Mouse (Mus musculus) forebrain, postnatal 0 days (tissue): ENCODE measurements at regions not wholly inside any gene's neighbourhood (a gene's known extent, or its start where the extent isn't known, plus 50 kb on each side); places are given as distances from the start of the nearest gene placed in this dataset.
A peak's percentile ranks its signal among the peaks of the same experiment; 100 is the strongest.

Experiments
- ATAC-seq: fragments of 200-750 bp; cut with Nextera tagmentation; 2 replicates; pipeline ENCODE4 v1.8.0; 2017; ENCODE audit warnings: mild to moderate bottlenecking, moderate library complexity
- DNase-seq: peaks from one replicate; pipeline ENCODE4 v3.0.0-alpha.2; 2015
- H3K27ac ChIP-seq: fragments of 300-500 bp; sonication (generic); 2 replicates; pipeline ENCODE4 v1.5.1; 2014; ENCODE audit warnings: low read depth, mild to moderate bottlenecking, antibody characterized with exemption, low read length, moderate library complexity, mixed read lengths
- H3K27me3 ChIP-seq: fragments of 300-500 bp; sonication (generic); 2 replicates; pipeline ENCODE4 v1.6.1; 2014; ENCODE audit warnings: mild to moderate bottlenecking, low read length, mixed read lengths; ENCODE audit not compliant: insufficient read depth
- H3K36me3 ChIP-seq: fragments of 300-500 bp; sonication (generic); 2 replicates; pipeline ENCODE4 v1.6.1; 2014; ENCODE audit warnings: mild to moderate bottlenecking, moderate library complexity; ENCODE audit not compliant: insufficient read depth
- H3K4me1 ChIP-seq: fragments of 300-500 bp; sonication (generic); 2 replicates; pipeline ENCODE4 v1.6.1; 2014; ENCODE audit warnings: antibody characterized with exemption; ENCODE audit not compliant: insufficient read depth
- H3K4me2 ChIP-seq: fragments of 300-500 bp; sonication (generic); 2 replicates; pipeline ENCODE4 v1.6.1; 2014; ENCODE audit warnings: low read depth, mild to moderate bottlenecking, moderate library complexity
- H3K4me3 ChIP-seq: fragments of 300-500 bp; sonication (generic); 2 replicates; pipeline ENCODE4 v1.5.1; 2014; ENCODE audit warnings: low read depth, low read length, mixed read lengths
- H3K9ac ChIP-seq: fragments of 300-500 bp; sonication (generic); 2 replicates; pipeline ENCODE4 v1.6.1; 2014; ENCODE audit warnings: mild to moderate bottlenecking
- H3K9me3 ChIP-seq: fragments of 300-500 bp; sonication (generic); 2 replicates; pipeline ENCODE4 v1.6.1; 2016; ENCODE audit warnings: low read length
- CTCF ChIP-seq: sonication (generic); IDR thresholded peaks from 2 replicates; pipeline ENCODE4 v1.5.1; 2016; ENCODE audit warnings: antibody characterized with exemption, control low read depth, low read depth
- WGBS: fragments of 180-500 bp; shearing (Covaris S2); extraction: QIAGEN DNeasy Blood & Tissue Kit; methylation state at CpG from one replicate; pipeline ENCODE4 v1.1.7; 2014; 5-methylcytosine and 5-hydroxymethylcytosine counted together

GRCm38 (mm10) chr9:51637131-51637920 lies 127.8 kb upstream of the Arhgap20 start:
- no peak overlapping the region for H3K9ac ChIP-seq
- H3K27ac ChIP-seq, result no peak overlapping the region
- no peak overlapping the region for H3K4me2 ChIP-seq
- peak; percentile 56; the same call in 1 of the 2 replicates for ATAC-seq
- 0 out of 2 replicates have a peak, but pooled peaks cover 6% of the 10 kb centered on the region for H3K4me1 ChIP-seq
- no peak overlapping the region for H3K4me3 ChIP-seq
- peak; percentile 60 for DNase-seq
- no peaks in the 10 kb centered on the region for H3K27me3 ChIP-seq
- TF ChIP-seq CTCF, result no peak
- H3K9me3 ChIP-seq, result no peaks in the 10 kb centered on the region
- 27% methylated on average over 6 of the region's 6 CpGs for WGBS
- H3K36me3 ChIP-seq, result no peaks in the 10 kb centered on the region

- TF ChIP-seq CTCF, result no peak
- H3K4me3 ChIP-seq, result no peak overlapping the region
- no peak overlapping the region for H3K9ac ChIP-seq
- H3K9me3 ChIP-seq, result no peaks in the 10 kb centered on the region
- H3K27ac ChIP-seq, result no peak overlapping the region
- no peaks in the 10 kb centered on the region for H3K36me3 ChIP-seq
- ATAC-seq (no peak), DNase-seq (no peak)
- H3K4me1 ChIP-seq, result 0 out of 2 replicates have a peak, but pooled peaks cover 6% of the 10 kb centered on the region
- no peak overlapping the region for H3K4me2 ChIP-seq
- WGBS, result 81% methylated on average over 4 of the region's 4 CpGs
- no peaks in the 10 kb centered on the region for H3K27me3 ChIP-seq
These were observed 123.4 kb upstream of the Arhgap20 start for GRCm38 (mm10) chr9:51641706-51642105.

DNA sequence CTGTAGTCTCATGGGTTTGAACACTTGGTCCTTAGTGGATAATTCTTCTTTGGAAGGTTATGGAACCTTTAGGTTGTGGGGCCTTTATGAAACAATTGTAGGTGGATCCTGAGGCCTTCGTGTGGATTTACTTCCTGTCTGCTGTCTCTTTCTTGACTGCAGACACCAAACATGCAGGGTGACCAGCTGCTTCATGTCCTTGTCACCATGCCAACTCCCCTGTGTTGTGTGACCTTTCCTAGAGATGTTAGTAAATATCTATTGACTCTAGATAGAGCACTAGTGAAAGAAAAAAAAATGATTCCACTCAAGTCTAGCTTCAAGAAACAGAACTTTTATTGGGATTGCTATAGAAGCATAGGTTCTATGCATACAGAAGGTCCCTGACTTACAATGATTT lies 119.7 kb upstream of the Arhgap20 start:
- 63% methylated on average over 1 of the region's 1 CpGs for WGBS
- Histone ChIP-seq H3K4me2 (no peak overlapping the region), H3K36me3 (no peaks in the 10 kb centered on the region), H3K27me3 (no peaks in the 10 kb centered on the region), H3K9me3 (no peaks in the 10 kb centered on the region), H3K4me3 (no peak overlapping the region), H3K4me1 (no peaks in the 10 kb centered on the region), H3K9ac (no peak overlapping the region), H3K27ac (no peak overlapping the region)
- ATAC-seq (no peak), DNase-seq (no peak)
- no peak for TF ChIP-seq CTCF

- H3K27me3 ChIP-seq, result no peaks in the 10 kb centered on the region
- 42% methylated on average over 4 of the region's 4 CpGs for WGBS
- DNase-seq (no peak), ATAC-seq (no peak)
- TF ChIP-seq CTCF, result no peak
- H3K9ac ChIP-seq, result no peak overlapping the region
- H3K9me3 ChIP-seq, result no peaks in the 10 kb centered on the region
- H3K4me2 ChIP-seq, result no peak overlapping the region
- no peak overlapping the region for H3K4me3 ChIP-seq
- H3K36me3 ChIP-seq, result no peaks in the 10 kb centered on the region
- no peaks in the 10 kb centered on the region for H3K4me1 ChIP-seq
- H3K27ac ChIP-seq, result no peak overlapping the region
These were observed 111.5 kb upstream of the Arhgap20 start for GRCm38 (mm10) chr9:51653376-51654292.

DNA sequence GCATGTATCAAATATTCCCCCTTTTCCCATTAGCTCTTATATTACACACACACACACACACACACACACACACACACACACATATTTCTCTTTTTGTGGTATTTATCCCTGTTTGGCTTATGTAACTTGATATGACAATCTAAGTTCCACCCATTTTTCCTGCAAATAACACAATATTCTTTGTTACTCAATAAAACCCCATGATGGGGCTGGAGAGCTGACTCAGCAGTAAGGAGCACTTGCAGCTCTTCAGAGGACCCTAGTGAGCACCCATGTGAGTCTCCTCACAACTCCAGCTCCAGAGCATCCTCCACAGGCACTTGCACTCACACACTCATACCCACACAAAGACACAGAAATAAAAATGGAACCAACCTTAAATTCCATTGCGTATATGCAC lies 110.5 kb upstream of the Arhgap20 start:
- no peaks in the 10 kb centered on the region for H3K27me3 ChIP-seq
- no peak overlapping the region for H3K27ac ChIP-seq
- TF ChIP-seq CTCF, result no peak
- no peaks in the 10 kb centered on the region for H3K4me1 ChIP-seq
- no peaks in the 10 kb centered on the region for H3K36me3 ChIP-seq
- H3K4me3 ChIP-seq, result no peak overlapping the region
- no peak overlapping the region for H3K9ac ChIP-seq
- DNase-seq, result no peak
- H3K4me2 ChIP-seq, result no peak overlapping the region
- no peaks in the 10 kb centered on the region for H3K9me3 ChIP-seq
- ATAC-seq, result peak; percentile 42; the same call in 1 of the 2 replicates
- WGBS, result 96% methylated on average over 1 of the region's 1 CpGs

DNA sequence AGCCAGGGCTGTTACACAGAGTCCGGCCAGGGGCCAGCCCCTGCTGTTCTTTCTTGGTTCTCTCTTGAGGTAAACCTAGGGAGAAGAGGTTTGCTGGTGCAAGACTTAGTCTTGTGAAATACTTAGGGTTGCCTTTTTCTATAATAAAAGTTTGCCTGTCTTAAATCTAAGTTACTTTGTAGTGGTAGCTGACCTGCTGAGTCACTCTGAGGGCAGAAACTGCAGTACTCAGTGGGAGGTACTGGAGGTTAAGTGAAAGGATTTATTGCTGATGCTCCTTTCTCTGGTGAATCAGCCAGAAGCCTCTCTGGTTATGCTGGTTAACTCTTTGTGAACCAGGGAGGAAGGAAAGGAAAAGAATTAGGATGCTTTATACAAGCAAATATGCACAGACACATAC lies 107.3 kb upstream of the Arhgap20 start:
- ATAC-seq (no peak), DNase-seq (no peak)
- Histone ChIP-seq H3K36me3 (no peaks in the 10 kb centered on the region), H3K27me3 (no peaks in the 10 kb centered on the region), H3K4me2 (no peak overlapping the region), H3K4me3 (no peak overlapping the region), H3K4me1 (no peaks in the 10 kb centered on the region), H3K9ac (no peak overlapping the region), H3K9me3 (no peaks in the 10 kb centered on the region), H3K27ac (no peak overlapping the region)
- TF ChIP-seq CTCF, result no peak
- WGBS, result 92% methylated on average over 1 of the region's 1 CpGs
